Mouse (Mus musculus) frontal cortex, postnatal 14 days (tissue): ENCODE data around the gene Neurog2.

Source experiments
- DNase-seq, 2 experiments: peaks; one replicate each; pipeline ENCODE4 v3.0.0; 2022; ENCODE audit warnings: low spot score in 2 of 2

Neurog2 gene

GRCm38 (mm10) chr3:127646156-127646825 is 13.4 kb downstream of the Neurog2 start:
- no peak for DNase-seq

DNA sequence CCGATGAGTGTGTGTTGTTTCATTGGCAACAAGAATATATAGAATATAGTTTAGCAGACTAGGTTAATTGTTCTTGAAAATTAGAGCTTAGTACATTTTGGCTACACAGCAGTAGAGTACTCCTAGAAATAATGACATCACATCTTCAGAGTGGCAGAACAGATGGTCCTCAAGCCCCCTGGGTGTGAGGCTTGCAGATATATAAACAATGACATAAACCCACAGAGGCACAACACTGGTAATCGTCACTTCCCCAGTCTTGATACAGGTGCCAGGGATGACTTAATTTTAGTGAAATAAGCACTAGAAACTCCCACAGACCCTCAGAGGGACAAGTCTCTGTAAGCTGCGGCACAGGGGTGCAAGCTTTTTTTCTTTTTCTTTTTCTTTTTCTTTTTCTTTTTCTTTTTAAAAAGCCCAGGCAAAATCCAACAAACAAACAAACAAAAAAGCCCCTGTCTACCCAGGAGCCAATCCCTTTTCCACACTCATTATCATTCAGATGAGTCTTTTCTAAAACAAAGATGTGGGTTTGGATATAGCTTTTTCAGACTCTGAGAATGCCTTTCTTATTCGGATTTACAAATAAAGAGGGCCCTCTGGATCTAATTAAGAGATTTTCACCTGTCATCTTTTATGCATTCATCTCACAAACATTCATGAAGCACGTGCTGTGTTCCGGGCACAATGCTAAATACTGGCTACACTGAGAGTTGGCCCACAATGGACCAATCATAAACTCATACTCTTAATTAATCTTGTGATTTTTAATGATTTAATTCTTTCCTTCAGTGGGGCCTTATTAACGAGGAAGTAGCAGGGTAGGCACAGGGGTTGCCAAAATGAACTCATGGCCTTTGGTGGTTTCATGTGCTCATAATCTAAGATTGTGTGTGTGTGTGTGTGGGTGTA is 19.1 kb downstream of the Neurog2 start:
- no peak for DNase-seq

DNA sequence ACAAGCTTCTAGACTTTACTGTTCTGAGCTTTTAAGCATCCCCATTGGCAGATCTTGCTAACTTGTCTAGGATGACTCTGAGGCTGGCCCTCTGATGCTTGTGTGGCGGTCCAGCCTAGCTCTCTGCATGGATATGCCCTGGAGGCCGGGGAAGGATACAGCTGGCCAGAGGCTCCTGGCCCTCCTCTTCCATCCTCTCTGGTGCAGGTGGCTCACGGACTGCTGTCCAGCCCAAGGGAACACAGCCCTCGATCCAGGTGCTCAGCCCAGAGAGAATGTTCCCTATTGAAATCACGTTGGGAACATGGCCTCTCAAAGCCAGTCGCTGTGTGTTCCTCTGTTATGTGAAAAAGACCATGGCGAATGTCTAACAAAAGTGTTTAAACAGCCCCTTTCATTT is 27.8 kb downstream of the Neurog2 start:
- DNase-seq, result no peak

DNA sequence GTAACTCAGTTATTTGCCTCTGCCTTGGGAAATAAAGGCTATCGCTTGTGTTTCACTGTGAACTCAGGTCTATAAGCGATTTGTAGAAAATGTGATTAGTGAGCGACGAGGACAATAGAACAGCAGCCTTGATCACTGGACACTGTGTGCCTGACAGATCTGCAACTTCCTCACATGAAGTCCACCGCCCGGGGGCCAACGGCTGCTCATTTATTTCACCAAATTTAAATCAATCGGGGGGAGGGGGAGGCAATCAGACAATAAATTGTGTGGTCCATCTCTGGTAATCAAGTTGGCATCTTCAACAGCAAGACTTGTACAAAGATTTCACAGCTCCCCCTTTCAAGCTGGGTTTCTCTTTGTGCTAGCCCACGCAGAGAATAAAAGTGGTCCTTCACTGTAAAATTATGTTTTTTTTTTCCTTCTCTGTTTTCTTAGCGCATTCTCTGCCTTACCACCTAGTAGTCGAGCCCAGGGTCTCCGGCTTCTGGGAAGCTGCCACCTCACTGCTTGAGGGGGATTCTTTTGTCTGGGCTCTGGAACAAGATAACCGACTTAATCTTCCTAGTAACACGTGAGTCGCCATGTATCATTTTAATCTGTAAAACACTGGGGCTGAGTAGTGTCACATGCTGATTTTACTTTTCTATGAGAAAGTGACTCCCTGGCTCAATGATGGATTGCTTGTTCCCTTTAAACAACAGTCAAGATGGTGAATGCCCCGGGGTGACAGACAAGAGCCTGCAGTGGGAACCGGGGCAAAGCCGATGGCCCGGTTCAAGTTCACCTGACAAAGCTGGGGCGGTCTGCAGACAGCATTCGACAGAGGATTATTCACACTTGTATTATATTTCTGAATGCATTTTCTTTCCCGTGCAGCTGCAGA is 29.0 kb downstream of the Neurog2 start:
- no peak for DNase-seq

DNA sequence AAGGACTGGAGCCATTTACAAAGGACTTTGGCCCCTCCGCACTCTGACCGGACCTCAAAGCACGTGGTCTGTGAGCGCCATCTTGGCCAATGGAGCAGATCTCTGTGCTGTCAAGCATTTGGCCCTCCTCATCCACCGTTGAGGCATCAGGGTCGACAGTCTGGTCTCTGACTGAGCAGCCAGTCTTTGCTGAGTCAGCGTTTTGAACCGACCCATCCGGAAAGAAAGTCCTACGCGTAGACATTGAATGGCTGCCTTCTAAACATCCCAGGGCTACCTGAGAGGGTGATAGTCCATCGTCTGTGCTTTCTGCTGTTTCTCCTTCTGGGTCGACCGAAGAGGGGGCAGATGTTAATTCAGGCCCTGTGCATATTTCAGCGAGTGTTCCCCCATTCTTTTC is 46.8 kb downstream of the Neurog2 start:
- DNase-seq, result no peak
